Mouse (Mus musculus) liver, embryonic 14.5 days (tissue): ENCODE data around the gene 4930518I15Rik.

Source experiments
- CTCF ChIP-seq: IDR thresholded peaks from 2 replicates; pipeline ENCODE4 v1.5.1; 2016; ENCODE audit warnings: antibody characterized with exemption, low read depth, control low read depth
- EP300 ChIP-seq: IDR thresholded peaks from 2 replicates; pipeline ENCODE4 v1.6.1; 2016; ENCODE audit warnings: antibody characterized with exemption, low read depth

GRCm38 (mm10) chr2:156870519-156870918 is 12.8 kb upstream of the 4930518I15Rik start:
- TF ChIP-seq EP300 (no peak), CTCF (no peak)
